Mouse (Mus musculus) bone marrow, adult 2 months (tissue): Measurements from ENCODE around the gene Auh. TPM values are rescaled to one million over a fixed set of nuclear protein-coding genes. Genes with fewer than 3 reads are reported as not detected.

Experiments
- H3K27ac ChIP-seq: fragments of 200-500 bp; 2 replicates; pipeline ENCODE4 v1.5.1; 2012; ENCODE audit warnings: low read depth, mild to moderate bottlenecking, control low read depth, inconsistent platforms, low read length; ENCODE audit not compliant: control insufficient read depth, poor library complexity, insufficient read depth
- H3K4me1 ChIP-seq: fragments of 200-500 bp; 2 replicates; pipeline ENCODE4 v1.6.1; 2011; ENCODE audit warnings: low read length; ENCODE audit not compliant: control insufficient read depth, insufficient read depth
- H3K4me3 ChIP-seq: fragments of 200-500 bp; replicated peaks from 2 replicates; pipeline ENCODE3; 2011; ENCODE audit warnings: mild to moderate bottlenecking, low read depth, low read length, control low read depth; ENCODE audit not compliant: control insufficient read depth
- CTCF ChIP-seq: fragments of 200-500 bp; IDR thresholded peaks from 2 replicates; pipeline ENCODE4 v1.5.1; 2011; ENCODE audit warnings: low read length, control low read depth; ENCODE audit not compliant: control insufficient read depth, insufficient read depth
- POLR2A ChIP-seq: fragments of 200-500 bp; IDR thresholded peaks from 2 replicates; pipeline ENCODE4 v1.6.1; 2011; ENCODE audit warnings: low read depth, mild to moderate bottlenecking, control low read depth, low read length, borderline replicate concordance; ENCODE audit not compliant: control insufficient read depth
- WGBS: fragments of 180-500 bp; shearing (Covaris S2); methylation state at CpG from one replicate; pipeline ENCODE4 v1.1.7; 2018; 5-methylcytosine and 5-hydroxymethylcytosine counted together
- polyA plus RNA-seq: library from polyadenylated mRNA; stranded (reverse); fragments of >200 nt; gene quantifications from 2 replicates; pipeline ENCODE4 v1.2.4, GENCODE M21; 2011; ENCODE audit warnings: low replicate concordance; ENCODE audit not compliant: missing spikeins, insufficient read depth, insufficient read length

The Auh gene
- polyA plus RNA-seq, 1 experiment: 30.1 TPM

- 91% methylated on average over 22 of the region's 22 CpGs for WGBS
- Histone ChIP-seq H3K4me1 (no peaks in the 10 kb centered on the region), H3K4me3 (no peak overlapping the region), H3K27ac (no peak overlapping the region)
- TF ChIP-seq CTCF: no peak
- TF ChIP-seq POLR2A: no peak
Measured at GRCm38 (mm10) chr13:52860006-52860685, 69.3 kb downstream of the Auh start.

GRCm38 (mm10) chr13:52859065-52859820 is 70.2 kb downstream of the Auh start:
- Histone ChIP-seq H3K27ac (no peak overlapping the region), H3K4me1 (no peaks in the 10 kb centered on the region), H3K4me3 (no peak overlapping the region)
- no peak for TF ChIP-seq POLR2A
- no peak for TF ChIP-seq CTCF
- 92% methylated on average over 16 of the region's 16 CpGs for WGBS

- WGBS: 86% methylated on average over 12 of the region's 12 CpGs
- no peaks in the 10 kb centered on the region for H3K4me1 ChIP-seq
- no peak overlapping the region for H3K27ac ChIP-seq
- TF ChIP-seq POLR2A: no peak
- TF ChIP-seq CTCF: no peak
- H3K4me3 ChIP-seq: no peak overlapping the region
Measured at GRCm38 (mm10) chr13:52858373-52858772, 71.1 kb downstream of the Auh start.

GRCm38 (mm10) chr13:52857781-52858180 is 71.7 kb downstream of the Auh start:
- no peak overlapping the region for H3K27ac ChIP-seq
- no peaks in the 10 kb centered on the region for H3K4me1 ChIP-seq

GRCm38 (mm10) chr13:52853536-52853935 is 75.9 kb downstream of the Auh start:
- 88% methylated on average over 1 of the region's 1 CpGs for WGBS
- TF ChIP-seq POLR2A: no peak
- TF ChIP-seq CTCF: no peak
- Histone ChIP-seq H3K27ac (no peak overlapping the region), H3K4me3 (no peak overlapping the region), H3K4me1 (no peaks in the 10 kb centered on the region; the same call in 1 of the 2 replicates)

More at GRCm38 (mm10) chr13:52857781-52858180, 71.7 kb downstream of the Auh start:
- WGBS: 83% methylated on average over 5 of the region's 5 CpGs
- H3K4me3 ChIP-seq: no peak overlapping the region
- TF ChIP-seq CTCF (no peak), POLR2A (no peak)

GRCm38 (mm10) chr13:52851886-52852285 is 77.6 kb downstream of the Auh start:
- Histone ChIP-seq H3K27ac (no peak overlapping the region), H3K4me1 (no peaks in the 10 kb centered on the region; the same call in 1 of the 2 replicates), H3K4me3 (no peak overlapping the region)
- TF ChIP-seq POLR2A (no peak), CTCF (no peak)
- 91% methylated on average over 4 of the region's 4 CpGs for WGBS

- WGBS: 81% methylated on average over 15 of the region's 15 CpGs
- TF ChIP-seq CTCF (peak; percentile 55), POLR2A (no peak)
- H3K27ac ChIP-seq: no peak overlapping the region
- no peak overlapping the region for H3K4me3 ChIP-seq
- H3K4me1 ChIP-seq: peaks cover 7% of the 10 kb centered on the region
Measured at GRCm38 (mm10) chr13:52850024-52850723, 79.3 kb downstream of the Auh start.

- Histone ChIP-seq H3K4me3 (no peak overlapping the region), H3K4me1 (peaks cover 7% of the 10 kb centered on the region), H3K27ac (no peak overlapping the region; the same call in 1 of the 2 replicates)
- no peak for TF ChIP-seq CTCF
- no peak for TF ChIP-seq POLR2A
- 72% methylated on average over 9 of the region's 9 CpGs for WGBS
Measured at GRCm38 (mm10) chr13:52849394-52849801, 80.1 kb downstream of the Auh start.
